Mouse (Mus musculus) left cerebral cortex, postnatal 14 days (tissue): ENCODE data around the gene Prkce. TPM values are rescaled to one million over a fixed set of nuclear protein-coding genes. Genes with fewer than 3 reads are reported as not detected.
A peak's percentile ranks its signal among the peaks of the same experiment; 100 is the strongest.

Experiments
- DNase-seq, 2 experiments: peaks; one replicate each; pipeline ENCODE4 v3.0.0; 2021 to 2022; ENCODE audit warnings: low spot score in 2 of 2, mixed read lengths in 1 of 2
- intact Hi-C: fragments of 180-260 bp; cut with DNase I; formaldehyde crosslinking; loops from one replicate; pipeline ENCODE4 v1.15.1; 2025
- total RNA-seq, 2 experiments: library from RNA; stranded (reverse); gene quantifications; 2 replicates each; pipeline ENCODE4 v1.2.3; 2021

The Prkce gene
- total RNA-seq, 2 experiments from 2014 or later = 248 to 271 TPM

DNA sequence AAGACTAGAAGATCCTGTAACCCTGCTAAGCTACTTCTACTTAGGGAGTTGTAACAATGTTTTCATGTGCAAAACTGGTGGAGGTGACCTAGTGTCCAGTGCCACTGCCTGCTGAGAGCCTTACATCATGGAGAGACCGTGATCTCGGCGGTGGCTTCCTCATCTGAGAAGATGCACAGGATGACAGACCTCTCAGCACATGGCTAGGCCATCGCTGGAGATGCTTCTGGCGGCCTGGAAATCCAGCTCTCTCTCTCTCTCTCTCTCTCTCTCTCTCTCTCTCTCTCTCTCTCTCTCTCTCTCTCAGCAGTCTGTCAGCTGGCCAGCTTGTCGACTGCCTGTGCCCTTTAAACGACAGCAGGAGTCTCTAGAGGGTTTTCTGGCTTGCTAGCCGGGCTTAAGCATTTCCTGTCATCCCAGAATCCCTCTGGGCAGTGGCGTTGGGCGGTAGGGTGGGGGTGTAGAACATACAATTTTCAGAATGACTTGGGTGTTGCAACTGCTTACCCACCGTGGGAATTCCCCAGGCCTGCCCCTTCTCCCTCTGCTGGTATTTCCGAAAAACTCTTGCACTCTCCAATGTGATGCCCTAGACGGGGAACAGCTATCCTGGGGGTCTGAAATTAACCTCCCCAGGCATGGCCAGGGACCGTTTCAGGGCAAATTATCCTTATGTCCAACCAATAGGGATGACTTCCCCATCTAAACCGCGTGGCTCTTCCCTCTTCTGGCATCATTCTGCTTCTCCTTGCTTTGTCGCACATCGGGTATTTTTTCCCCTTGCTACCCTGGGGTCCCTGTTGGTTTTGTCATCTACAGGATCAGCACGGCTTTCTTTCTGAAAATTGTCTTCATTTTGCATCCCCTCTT, 340.0 kb downstream of the Prkce start:
- DNase-seq = no peak
- intact Hi-C loops = no loop called here

DNA sequence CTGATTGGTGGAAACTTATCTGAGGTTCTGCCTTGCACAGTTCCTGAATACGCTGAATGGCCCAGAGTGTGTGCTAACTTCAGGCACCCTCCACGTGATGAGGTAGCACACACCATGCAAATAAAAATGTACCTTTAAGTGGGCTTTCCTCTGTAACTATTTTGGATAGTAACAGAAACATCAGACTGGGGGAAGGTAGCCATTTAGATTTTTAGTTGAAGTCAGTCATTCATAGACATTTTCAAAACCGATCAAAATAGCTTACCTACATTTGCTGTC, 340.6 kb downstream of the Prkce start:
- intact Hi-C loops = no loop called here

DNA sequence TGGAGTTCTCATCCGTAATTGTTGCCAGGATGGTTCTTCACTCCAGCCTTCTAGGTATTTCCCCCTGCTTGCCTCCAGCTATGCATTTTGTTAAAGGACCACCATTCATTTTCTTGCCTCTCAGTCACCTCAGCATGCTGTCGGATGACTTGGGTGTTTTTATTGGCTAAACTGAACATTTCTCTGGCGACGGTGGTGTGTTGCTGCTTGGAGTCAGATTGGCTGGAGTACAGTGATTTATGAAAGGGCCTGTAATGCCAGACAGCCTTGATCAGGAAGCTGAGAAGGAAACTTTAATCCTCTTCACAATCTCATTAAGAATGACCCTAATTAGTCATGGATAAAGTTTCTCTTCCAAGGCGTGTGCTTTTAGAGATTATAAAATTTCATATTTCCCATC, 342.3 kb downstream of the Prkce start:
- intact Hi-C loops = no loop called here
- DNase-seq = no peak

More for the DNA sequence above, 340.6 kb downstream of the Prkce start:
- DNase-seq = no peak

DNA sequence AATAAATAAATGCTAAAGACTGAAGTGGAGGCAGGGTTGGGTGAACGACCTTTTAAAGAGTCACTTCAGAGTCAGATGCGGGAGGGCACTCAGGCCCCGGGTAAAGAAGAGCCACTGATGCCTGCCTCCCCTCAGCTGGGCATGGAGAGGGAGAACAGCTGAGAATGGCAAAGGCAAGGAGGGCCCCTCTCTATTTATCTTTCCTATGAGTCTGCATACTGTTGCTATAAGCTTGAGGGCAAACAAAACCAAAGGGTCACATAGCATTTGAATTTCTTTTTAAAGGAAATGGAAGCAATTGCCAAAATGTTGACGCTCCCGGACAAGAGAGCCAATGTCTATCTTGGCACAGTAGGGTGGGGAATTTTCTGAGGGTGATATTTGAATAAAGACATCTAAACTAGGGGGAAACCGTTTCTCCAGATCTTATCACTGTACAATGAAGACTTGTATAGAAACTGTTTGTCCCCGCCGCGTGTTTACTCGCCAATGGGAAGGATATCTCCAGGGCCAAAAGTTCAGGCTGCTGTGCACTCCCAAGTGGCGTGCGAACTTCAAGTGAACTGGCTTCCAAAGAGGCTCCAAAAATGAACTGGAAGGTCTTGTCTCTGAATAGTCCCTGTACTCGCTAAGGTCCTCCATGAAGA, 347.5 kb downstream of the Prkce start:
- intact Hi-C loops = no loop called here
- DNase-seq = no peak

GRCm38 (mm10) chr17:86516630-86517029, 349.0 kb downstream of the Prkce start:
- intact Hi-C loops = no loop called here

DNA sequence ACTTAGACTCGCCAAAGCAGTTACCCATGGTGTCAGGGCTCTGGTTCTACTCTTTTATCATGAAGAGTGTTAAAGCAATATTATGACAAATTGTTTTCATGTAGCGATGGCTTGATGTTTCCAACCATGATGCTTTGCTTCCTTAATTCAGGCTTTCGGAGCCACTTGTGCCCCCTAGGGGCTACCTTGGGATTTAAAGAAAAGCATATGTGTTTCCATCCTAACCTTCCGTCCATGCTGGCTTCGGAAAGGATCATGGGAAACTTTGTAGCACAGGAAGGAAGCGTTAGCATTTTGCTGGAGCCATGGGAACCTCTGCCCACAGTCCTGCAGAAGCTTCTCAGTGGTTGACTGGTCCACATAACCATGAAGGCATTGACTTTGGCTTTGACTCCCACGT, 351.0 kb downstream of the Prkce start:
- DNase-seq = no peak
- intact Hi-C loops = no loop called here

More at GRCm38 (mm10) chr17:86516630-86517029, 349.0 kb downstream of the Prkce start:
- DNase-seq = no peak

- intact Hi-C loops = no loop called here
- no peak for DNase-seq
Observed at GRCm38 (mm10) chr17:86521252-86521651, 353.7 kb downstream of the Prkce start.

DNA sequence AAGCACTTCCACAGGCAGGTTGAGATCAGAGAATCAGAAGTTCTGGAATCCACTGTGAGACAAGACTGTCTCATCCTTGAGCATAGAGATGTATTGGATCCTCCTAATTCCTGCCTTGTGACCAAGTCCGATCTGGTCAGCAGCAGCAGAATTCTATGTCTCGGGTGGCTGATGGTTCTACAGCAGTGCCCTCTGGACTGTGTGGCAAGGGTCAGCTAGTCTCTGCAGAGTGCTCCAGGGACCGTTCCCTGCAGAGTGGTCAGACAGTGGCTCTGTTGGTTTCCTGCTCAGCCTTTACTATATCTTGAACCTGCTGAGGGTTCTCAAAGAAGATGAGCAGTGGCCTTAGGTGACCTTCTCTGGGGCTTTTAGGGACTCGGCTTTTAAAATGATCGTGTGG, 355.1 kb downstream of the Prkce start:
- intact Hi-C loops = no loop called here
- DNase-seq = no peak

DNA sequence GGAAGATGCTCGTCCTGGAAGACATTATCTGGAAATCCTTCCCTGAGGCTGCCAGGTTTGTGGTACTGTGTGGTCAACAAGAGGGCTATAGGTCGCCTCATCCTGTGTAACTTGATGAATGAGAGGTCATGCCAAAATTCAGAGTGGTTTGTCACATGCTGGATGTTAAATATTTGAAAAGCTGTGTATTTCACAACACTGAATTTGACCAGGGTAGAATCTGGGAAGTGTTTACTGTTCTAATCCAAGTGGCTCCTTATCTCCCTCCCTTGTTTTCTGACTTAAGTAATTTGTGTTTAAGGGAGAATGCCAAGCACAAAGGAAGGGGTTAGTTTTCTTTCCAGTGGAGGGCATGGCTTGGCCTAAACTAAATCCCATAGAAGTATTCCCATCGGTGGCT, 355.8 kb downstream of the Prkce start:
- intact Hi-C loops = no loop called here
- DNase-seq = no peak

DNA sequence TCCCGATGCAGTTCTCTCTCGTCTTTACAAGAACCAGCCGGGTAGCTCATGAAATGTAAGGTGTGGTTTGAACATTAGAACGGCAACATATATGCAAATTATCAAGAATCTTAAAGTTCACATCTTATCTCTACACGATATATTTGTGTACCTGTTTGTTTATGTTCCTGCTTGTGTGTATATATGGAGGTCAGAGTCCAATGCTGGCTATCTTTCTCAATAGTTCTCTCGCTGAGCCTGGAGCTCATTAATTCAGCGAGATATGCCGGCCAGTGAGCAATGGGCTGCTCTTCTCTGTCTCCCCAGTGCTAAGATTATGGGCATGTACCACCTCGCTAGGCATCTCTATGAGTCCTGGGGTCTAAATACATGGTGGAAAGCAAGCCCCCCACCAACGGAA, 356.3 kb downstream of the Prkce start:
- DNase-seq = no peak
- intact Hi-C loops = no loop called here

- intact Hi-C loops = no loop called here
- no peak for DNase-seq
Observed at GRCm38 (mm10) chr17:86525075-86525474, 357.5 kb downstream of the Prkce start.

GRCm38 (mm10) chr17:86526016-86526415, 358.4 kb downstream of the Prkce start:
- intact Hi-C loops = no loop called here
- no peak for DNase-seq

- intact Hi-C loops = no loop called here
- DNase-seq = no peak
Observed at GRCm38 (mm10) chr17:86527298-86527697, 359.7 kb downstream of the Prkce start.

DNA sequence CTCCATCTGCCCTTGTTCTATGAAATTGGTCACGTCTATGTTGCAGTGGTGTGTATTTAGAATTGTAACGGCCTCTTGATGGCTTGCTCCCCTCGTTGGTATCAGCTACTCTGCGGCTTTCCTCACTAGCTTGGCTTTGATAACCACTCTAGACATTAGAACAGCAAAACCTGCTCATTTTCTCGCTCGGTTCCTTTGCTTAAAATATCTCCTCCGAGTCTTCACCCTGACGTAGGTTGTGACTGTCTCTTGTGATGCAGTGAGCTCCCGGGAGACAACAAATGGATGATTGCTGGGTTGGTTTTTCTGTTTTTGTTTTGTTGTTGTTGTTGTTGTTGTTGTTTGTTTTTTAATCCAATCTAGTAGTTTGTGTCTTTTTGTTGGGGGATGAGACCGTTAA, 361.4 kb downstream of the Prkce start:
- intact Hi-C loops = no loop called here
- no peak for DNase-seq

GRCm38 (mm10) chr17:86529411-86529810, 361.8 kb downstream of the Prkce start:
- intact Hi-C loops = no loop called here
- DNase-seq = no peak

DNA sequence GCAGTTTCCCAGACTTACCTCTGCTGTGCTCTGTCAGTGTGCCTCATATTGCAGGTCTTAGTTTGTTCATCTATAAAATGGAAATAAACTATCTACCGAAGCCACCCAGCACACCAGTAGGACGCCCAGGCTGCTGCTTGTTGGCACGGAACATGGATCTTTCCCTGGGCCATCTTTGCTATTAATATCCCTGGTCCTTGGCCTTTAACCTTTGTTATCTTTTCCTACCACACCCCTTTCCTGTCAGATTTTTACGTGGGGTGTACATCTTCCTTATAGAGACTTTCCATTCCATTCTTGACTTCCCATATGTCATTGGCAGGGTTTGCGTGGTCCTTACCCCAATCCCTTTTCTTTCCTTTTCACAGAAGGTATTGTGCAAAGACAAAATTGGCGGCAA, 363.6 kb downstream of the Prkce start:
- no peak for DNase-seq
- intact Hi-C loops = no loop called here

- no peak for DNase-seq
- intact Hi-C loops = no loop called here
Observed at GRCm38 (mm10) chr17:86532783-86533548, 365.4 kb downstream of the Prkce start.

DNA sequence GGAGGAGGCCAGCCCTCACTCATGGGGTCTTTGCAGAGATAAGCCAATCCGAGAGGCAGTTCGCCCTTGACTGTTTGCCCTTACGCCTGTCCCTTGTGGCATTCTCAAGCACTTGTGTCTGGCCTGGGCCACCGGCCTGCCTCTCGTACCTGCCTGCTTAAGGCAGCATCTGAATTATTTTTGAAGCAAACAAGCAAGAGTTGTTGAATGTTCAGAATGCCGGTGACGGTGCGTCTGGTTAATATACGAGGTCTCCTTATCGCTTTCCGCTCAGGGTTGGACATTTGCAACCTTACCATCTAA, 365.9 kb downstream of the Prkce start:
- DNase-seq = no peak
- intact Hi-C loops = no loop called here

- intact Hi-C loops = loop anchor here (5.0 kb wide), 2 partner anchors 217 to 277 kb away; partner anchors contain the start of gene Epas1
- no peak for DNase-seq
Observed at GRCm38 (mm10) chr17:86535096-86535495, 367.5 kb downstream of the Prkce start.

GRCm38 (mm10) chr17:86535827-86536656, 368.5 kb downstream of the Prkce start:
- intact Hi-C loops = loop anchor here (5.0 kb wide), 2 partner anchors 216 to 276 kb away; partner anchors contain the start of gene Epas1
- peak; percentile 92 to 94 for DNase-seq
